ENCODE assay signal across 9 mouse cellular contexts in genomic region chr11:69680136-69680855, GRCm38 (mm10). TPM values are rescaled to one million over a fixed set of nuclear protein-coding genes. Genes with fewer than 3 reads are reported as not detected.
DNase-seq lines count a peak whose midpoint lies in the region; ATAC-seq and TF ChIP-seq lines count a peak whose summit lies in the region.
"Had no signal": no experiment of that assay in that cellular context is flagged by ENCODE, and none has a peak within 500 bp of the region (broad histone marks: within the 10 kb centered on the region; RNA-seq: fewer than 3 reads in every experiment).

No protein-coding gene starts in this region.

- DNase-seq in heart, adult 11 months: peak; percentile 94
- DNase-seq in heart, postnatal 14 days: no peak
- DNase-seq in spleen, adult 12 weeks (ENCODE audit: low spot score): no peak
- no peak for DNase-seq in kidney, adult 18-20 months
- DNase-seq in left cerebral cortex, adult 18-20 months (ENCODE audit: low spot score in 2 of 2): no peak
- DNase-seq: kidney, adult 11 months had no signal

- H3K27ac ChIP-seq in forebrain, embryonic 12.5 days: no peak overlapping the region
- H3K27ac ChIP-seq in liver, embryonic 12.5 days: peak overlapping the region; percentile 24; the same call in 1 of the 2 replicates

- peak overlapping the region; percentile 88 for H3K4me2 ChIP-seq in forebrain, embryonic 12.5 days
- peak overlapping the region; percentile 80 for H3K4me2 ChIP-seq in liver, embryonic 12.5 days

- H3K79me3 ChIP-seq in C2C12 (ENCODE audit: low read depth): peaks cover 29% of the 10 kb centered on the region

- H3K79me2 ChIP-seq in C2C12 (ENCODE audit: control insufficient read depth, insufficient read depth): peaks cover 72% of the 10 kb centered on the region

- peak overlapping the region; percentile 99 for H3K4me3 ChIP-seq in C2C12 (ENCODE audit: insufficient read depth, poor library complexity, severe bottlenecking)
- peak overlapping the region; percentile 83 for H3K4me3 ChIP-seq in forebrain, embryonic 12.5 days (replicated peaks)
- peak overlapping the region; percentile 81 for H3K4me3 ChIP-seq in liver, embryonic 12.5 days

- H3K36me3 ChIP-seq in C2C12 (ENCODE audit: control insufficient read depth, insufficient read depth): peaks cover 42% of the 10 kb centered on the region
- H3K36me3 ChIP-seq in forebrain, embryonic 12.5 days (replicated peaks): peaks cover 50% of the 10 kb centered on the region
- peaks cover 53% of the 10 kb centered on the region for H3K36me3 ChIP-seq in liver, embryonic 12.5 days

- peak overlapping the region; percentile 75; the same call in 1 of the 2 replicates for H3K9ac ChIP-seq in forebrain, embryonic 12.5 days
- peak overlapping the region; percentile 86 for H3K9ac ChIP-seq in liver, embryonic 12.5 days

- peak overlapping the region; percentile 45 for H3ac ChIP-seq in C2C12 (ENCODE audit: control insufficient read depth, insufficient read length, low read depth)

- TF ChIP-seq CTCF in C2C12 (IDR thresholded peaks at IDR 0.05; ENCODE audit: control insufficient read depth, insufficient read depth, insufficient read length): no peak

- ATAC-seq in forebrain, embryonic 12.5 days (ENCODE audit: low FRiP score): no peak
- ATAC-seq in liver, embryonic 12.5 days: no peak

- H3K9me3 ChIP-seq in forebrain, embryonic 12.5 days: no peaks in the 10 kb centered on the region
- no peaks in the 10 kb centered on the region for H3K9me3 ChIP-seq in liver, embryonic 12.5 days (replicated peaks)

- no peaks in the 10 kb centered on the region for H3K27me3 ChIP-seq in C2C12 (ENCODE audit: control insufficient read depth, insufficient read depth, insufficient read length)
- H3K27me3 ChIP-seq in forebrain, embryonic 12.5 days: peaks cover 11% of the 10 kb centered on the region; the same call in 1 of the 2 replicates
- H3K27me3 ChIP-seq in liver, embryonic 12.5 days (replicated peaks): peaks cover 1% of the 10 kb centered on the region; the same call in 1 of the 2 replicates

- peaks cover 33% of the 10 kb centered on the region for H3K4me1 ChIP-seq in forebrain, embryonic 12.5 days
- peaks cover 48% of the 10 kb centered on the region for H3K4me1 ChIP-seq in liver, embryonic 12.5 days

- intact Hi-C loops in heart, postnatal 14 days (cut with DNase I): loop anchor here (5.0 kb wide), 1 partner anchor 197 kb away; the partner anchor contains the start of gene Tmem95

- WGBS in forebrain, embryonic 12.5 days: 93% methylated on average over 30 of the region's 30 CpGs
- 75% methylated on average over 30 of the region's 30 CpGs for WGBS in liver, embryonic 12.5 days (ENCODE audit: insufficient replicate concordance)

TF ChIP-seq in C2C12, 6 proteins besides CTCF, POLR2A, EP300 and RAD21:
- TF ChIP-seq FOSL1 (IDR thresholded peaks at IDR 0.05; ENCODE audit: insufficient read depth, low read length, poor library complexity, severe bottlenecking): no peak
- no peak for TF ChIP-seq MYOG (IDR thresholded peaks at IDR 0.05; ENCODE audit: control insufficient read depth, extremely low read depth, insufficient read length)
- no peak for TF ChIP-seq CEBPB (IDR thresholded peaks at IDR 0.05; ENCODE audit: low read depth)
- no peak for TF ChIP-seq MAX (IDR thresholded peaks at IDR 0.05)
- TF ChIP-seq USF1 (IDR thresholded peaks at IDR 0.05; ENCODE audit: low read depth): no peak
- no peak for TF ChIP-seq MYOD1 (IDR thresholded peaks at IDR 0.05; ENCODE audit: control insufficient read depth, insufficient read length, low read depth)
TF ChIP-seq in C2C12: peak in this region for 0.

RNA-seq across cellular contexts. Expression of gene Senp3, which starts 1.6 kb away (rescaled TPM):
- total RNA-seq in heart, postnatal 14 days (2021): 10 to 100 TPM; 39.7 to 42.1 TPM
- polyA plus RNA-seq in C2C12 (2012; fragmentation: generic; extraction: Trizol): 89.0 TPM
- polyA plus RNA-seq in forebrain, embryonic 12.5 days (2016; fragmentation: Nextera tagmentation; extraction: Ambion mirVana): 106 and 119 TPM in 2 replicates
- 53.8 and 56.2 TPM in 2 replicates for polyA plus RNA-seq in liver, embryonic 12.5 days (2016; fragmentation: Nextera tagmentation; extraction: Ambion mirVana)
- total RNA-seq in left cerebral cortex, adult 18-20 months (2021): 10 to 100 TPM; 91.4 to 98.7 TPM

RNA-seq across cellular contexts. Expression of gene Tnfsf13, which starts 5.3 kb away (rescaled TPM):
- total RNA-seq in heart, postnatal 14 days (2021): 1 to 10 TPM; 2.7 to 3.2 TPM
- 0.28 TPM for polyA plus RNA-seq in C2C12 (2012; fragmentation: generic; extraction: Trizol)
- 0.26 TPM in 1 of 2 replicates, not detected in the other for polyA plus RNA-seq in forebrain, embryonic 12.5 days (2016; fragmentation: Nextera tagmentation; extraction: Ambion mirVana)
- polyA plus RNA-seq in liver, embryonic 12.5 days (2016; fragmentation: Nextera tagmentation; extraction: Ambion mirVana): 0.14 and 0.23 TPM in 2 replicates
- total RNA-seq in left cerebral cortex, adult 18-20 months (2021): 1 to 10 TPM; 1.6 to 2.9 TPM

RNA-seq across cellular contexts. Expression of gene Eif4a1, which starts 8.1 kb away (rescaled TPM):
- total RNA-seq in heart, postnatal 14 days (2021): 100 to 1,000 TPM; 236 to 287 TPM
- 1,304 TPM for polyA plus RNA-seq in C2C12 (2012; fragmentation: generic; extraction: Trizol)
- polyA plus RNA-seq in forebrain, embryonic 12.5 days (2016; fragmentation: Nextera tagmentation; extraction: Ambion mirVana): 694 and 751 TPM in 2 replicates
- 393 and 408 TPM in 2 replicates for polyA plus RNA-seq in liver, embryonic 12.5 days (2016; fragmentation: Nextera tagmentation; extraction: Ambion mirVana)
- total RNA-seq in left cerebral cortex, adult 18-20 months (2021): 100 to 1,000 TPM; 289 to 295 TPM

RNA-seq across cellular contexts. Expression of gene Cd68, which starts 14.3 kb away (rescaled TPM):
- 1 to 10 TPM; 5.6 to 7.5 TPM for total RNA-seq in heart, postnatal 14 days (2021)
- polyA plus RNA-seq in C2C12 (2012; fragmentation: generic; extraction: Trizol): 1.5 TPM
- polyA plus RNA-seq in forebrain, embryonic 12.5 days (2016; fragmentation: Nextera tagmentation; extraction: Ambion mirVana): 5.5 TPM in 2 replicates
- 14.5 and 15.0 TPM in 2 replicates for polyA plus RNA-seq in liver, embryonic 12.5 days (2016; fragmentation: Nextera tagmentation; extraction: Ambion mirVana)
- 10 to 100 TPM; 15.1 to 15.5 TPM for total RNA-seq in left cerebral cortex, adult 18-20 months (2021)

RNA-seq across cellular contexts. Expression of gene Tnfsf12, which starts 15.4 kb away (rescaled TPM):
- total RNA-seq in heart, postnatal 14 days (2021): 10 to 100 TPM; 14.8 to 20.2 TPM
- 6.4 TPM for polyA plus RNA-seq in C2C12 (2012; fragmentation: generic; extraction: Trizol)
- 1.3 and 1.6 TPM in 2 replicates for polyA plus RNA-seq in forebrain, embryonic 12.5 days (2016; fragmentation: Nextera tagmentation; extraction: Ambion mirVana)
- polyA plus RNA-seq in liver, embryonic 12.5 days (2016; fragmentation: Nextera tagmentation; extraction: Ambion mirVana): 3.3 and 3.6 TPM in 2 replicates
- 10 to 100 TPM; 11.5 to 12.1 TPM for total RNA-seq in left cerebral cortex, adult 18-20 months (2021)
